Mouse (Mus musculus): ENCODE results near the gene Ctse.
"Not testable (repeated sequence)": the region's sequence is repeated elsewhere in the genome, so short reads cannot be mapped to it uniquely, and the experiment has no call there.

Gene Ctse

DNA sequence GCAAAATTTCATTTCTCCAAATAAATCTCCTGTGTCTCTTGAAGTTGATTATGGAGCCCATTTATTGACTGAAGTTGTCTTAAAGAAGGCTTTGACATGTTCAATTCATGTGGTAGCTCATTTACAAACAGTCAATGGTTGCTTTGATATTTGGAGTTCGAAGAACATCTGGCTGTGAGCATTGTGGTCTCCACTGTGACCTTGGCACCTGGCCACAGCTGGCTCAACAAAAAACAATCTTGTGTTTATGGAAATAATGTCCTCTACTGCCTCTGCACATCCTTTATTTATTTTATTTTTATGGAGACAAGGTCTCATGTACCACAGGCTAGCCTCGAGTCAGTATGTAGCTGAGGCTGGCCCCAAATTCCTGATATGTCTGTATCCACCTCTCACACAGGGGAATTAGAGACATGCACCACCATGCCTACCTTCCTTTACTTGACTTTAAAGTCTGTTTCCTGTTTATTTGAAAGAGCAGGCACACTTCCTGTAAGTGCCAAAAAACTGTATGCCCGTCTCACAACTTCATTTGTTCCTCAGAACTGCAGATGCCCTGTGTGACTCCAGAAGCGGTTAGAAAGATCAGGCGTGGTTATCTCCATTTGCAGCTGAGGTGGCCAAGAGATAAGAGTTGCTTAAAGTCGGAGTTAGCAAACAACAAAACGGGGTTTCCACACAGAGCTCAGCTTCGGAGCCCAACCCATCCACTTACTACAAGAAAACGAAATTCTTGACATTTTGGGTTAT lies at the start of gene Ctse:
TSS of gene Ctse (plus strand) at position 516 of the 750 bp plus-strand sequence.
- peak; percentile 72 to 74 for DNase-seq

DNA sequence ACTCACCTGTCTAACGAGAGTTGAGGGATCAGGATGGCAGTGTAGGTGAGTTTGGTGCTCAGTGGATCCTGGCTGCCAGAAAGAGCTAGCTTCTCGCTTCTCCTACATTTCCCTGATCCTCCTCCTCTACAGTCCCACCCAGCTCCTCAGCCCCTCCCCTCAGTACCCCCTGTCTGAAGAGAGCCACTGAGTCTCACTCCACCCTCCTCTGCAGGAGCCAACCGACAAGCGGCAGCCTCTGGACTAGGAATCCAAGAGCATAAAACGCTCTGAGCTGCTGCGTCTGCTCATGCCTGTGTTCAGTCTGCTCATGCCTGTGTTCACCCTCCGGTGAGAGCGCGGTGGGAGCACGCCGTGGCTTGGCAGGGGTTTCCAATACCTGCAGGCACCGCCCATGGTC lies 39.2 kb upstream of the Ctse start, which contains the start of gene Avpr1b:
TSS of gene Avpr1b (plus strand) at position 335 of the 400 bp plus-strand sequence.
- no peak for DNase-seq

DNA sequence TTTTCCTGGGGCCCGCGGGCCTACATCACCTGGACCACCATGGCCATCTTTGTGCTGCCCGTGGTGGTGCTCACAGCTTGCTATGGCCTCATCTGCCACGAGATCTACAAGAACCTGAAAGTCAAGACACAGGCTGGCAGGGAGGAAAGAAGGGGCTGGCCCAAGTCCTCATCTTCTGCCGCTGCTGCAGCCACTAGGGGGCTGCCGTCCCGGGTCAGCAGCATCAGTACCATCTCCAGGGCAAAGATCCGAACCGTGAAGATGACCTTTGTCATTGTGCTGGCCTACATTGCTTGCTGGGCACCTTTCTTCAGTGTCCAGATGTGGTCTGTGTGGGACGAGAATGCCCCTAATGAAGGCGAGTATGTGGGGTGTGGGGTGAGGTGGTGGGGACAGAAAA lies 37.8 kb upstream of the Ctse start:
- peak; percentile 12 to 25 for DNase-seq

GRCm38 (mm10) chr1:131606719-131607118 lies 31.4 kb upstream of the Ctse start:
- DNase-seq: no peak

GRCm38 (mm10) chr1:131612556-131613155 lies 25.4 kb upstream of the Ctse start:
- DNase-seq: peak in 1 of 2 experiments; percentile 13

DNA sequence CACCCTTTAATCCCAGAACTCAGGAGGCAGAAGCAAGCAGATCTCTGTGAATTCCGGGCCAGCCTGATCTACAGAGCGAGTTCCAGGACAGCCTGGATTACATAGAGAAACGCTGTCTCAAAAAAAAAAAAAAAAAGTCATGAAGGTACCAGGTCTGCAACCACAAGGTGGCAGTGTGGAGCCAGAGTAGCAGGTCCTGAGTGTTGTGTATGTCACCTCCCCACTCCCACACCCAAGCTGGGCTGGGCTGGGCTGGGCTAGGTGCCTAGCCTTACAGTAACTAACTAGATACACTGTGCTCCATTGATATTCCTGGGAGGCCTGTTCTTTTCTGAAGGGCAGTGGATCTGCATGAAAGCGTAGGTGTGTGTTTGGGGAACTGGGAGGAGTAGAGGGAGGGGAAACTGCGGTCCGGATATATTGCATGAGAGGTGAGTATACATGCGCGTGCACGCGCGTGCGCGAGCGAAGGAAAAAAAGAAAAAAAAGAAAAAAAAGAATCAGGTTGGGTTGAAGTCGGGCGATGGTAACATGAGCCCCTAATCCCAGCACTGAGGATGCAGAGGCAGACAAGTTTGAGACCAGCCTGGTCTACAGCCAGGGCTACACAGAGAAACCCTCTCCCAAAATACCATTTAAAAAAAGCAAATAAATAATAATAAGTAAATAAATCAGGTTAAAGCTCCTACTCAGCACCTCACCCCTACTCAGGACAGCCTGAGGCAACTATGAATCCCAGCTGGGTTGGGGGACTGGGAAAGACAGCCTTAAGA lies 24.6 kb upstream of the Ctse start:
- DNase-seq: peak; percentile 86 to 88

GRCm38 (mm10) chr1:131614641-131615040 lies 23.5 kb upstream of the Ctse start:
- DNase-seq: no peak

GRCm38 (mm10) chr1:131616131-131616530 lies 22.0 kb upstream of the Ctse start:
- DNase-seq: no peak

DNA sequence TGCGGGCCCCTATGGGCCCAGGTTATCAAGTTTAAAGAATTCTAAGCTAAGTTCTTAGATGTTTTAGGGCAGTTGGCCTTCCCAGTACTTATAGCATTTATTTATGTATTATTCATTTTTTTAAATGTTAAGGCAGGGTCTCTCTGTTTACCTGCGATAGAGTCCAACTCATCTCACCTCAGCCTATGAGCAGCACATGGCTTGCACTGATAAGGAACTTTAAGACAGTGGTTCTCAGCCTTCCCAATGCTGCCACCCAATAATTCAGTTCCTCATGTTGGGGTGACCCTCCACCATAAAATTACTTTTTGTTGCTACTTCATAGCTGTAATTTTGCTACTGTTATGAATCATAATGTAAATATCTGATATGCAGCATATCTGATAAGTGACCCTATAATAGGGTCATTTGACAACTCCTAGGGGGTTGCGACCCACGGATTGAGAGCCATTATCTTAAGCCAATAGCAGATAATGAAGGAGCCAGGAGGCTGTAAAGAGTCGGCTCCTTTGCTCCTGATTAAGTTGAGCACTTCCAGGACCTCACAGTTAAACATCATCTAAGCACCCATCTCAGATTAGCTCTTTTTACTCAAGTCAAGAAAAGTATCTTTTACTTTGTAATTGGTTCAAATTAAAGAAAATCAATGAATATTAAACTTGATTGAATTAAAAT lies 21.4 kb upstream of the Ctse start:
- DNase-seq: no peak

DNA sequence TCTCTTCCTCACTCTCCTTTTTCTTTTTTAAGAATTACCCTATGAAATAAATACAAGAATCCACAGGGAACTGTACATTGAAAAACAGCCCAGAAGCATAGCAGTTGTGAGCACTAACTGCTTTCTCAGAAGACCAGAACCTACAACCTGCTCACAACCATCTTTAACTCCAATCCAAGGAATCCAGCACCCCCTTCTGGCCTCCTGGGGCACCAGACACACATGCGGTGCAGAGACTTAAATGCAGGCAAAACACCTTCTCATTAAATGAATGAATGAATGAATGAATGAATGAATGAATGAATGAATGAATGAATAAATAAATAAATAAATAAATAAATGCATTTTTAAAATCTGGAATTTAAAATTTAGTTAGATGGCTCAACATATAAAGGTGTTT lies 19.5 kb upstream of the Ctse start:
- no peak for DNase-seq

DNA sequence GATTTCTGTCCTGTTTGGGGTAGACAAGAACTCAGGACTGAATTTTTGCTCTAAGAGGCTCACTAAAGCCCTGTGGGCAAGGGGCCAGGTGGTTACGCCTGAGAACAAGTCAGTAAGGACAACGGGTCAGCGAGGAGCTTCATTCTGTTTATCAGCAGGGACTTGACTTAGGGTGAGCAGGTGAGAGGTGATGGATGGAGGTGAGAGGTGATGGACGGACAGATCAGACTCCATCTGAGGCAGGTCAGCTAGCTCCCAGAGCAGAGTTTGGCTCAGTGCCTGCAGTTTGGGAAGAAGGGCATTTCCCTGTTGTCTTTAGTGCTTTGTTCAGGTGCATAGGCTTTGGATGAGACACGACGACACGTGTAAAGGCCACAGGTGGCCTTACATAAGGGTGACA lies 18.8 kb upstream of the Ctse start:
- DNase-seq: no peak

GRCm38 (mm10) chr1:131623644-131624043 lies 14.5 kb upstream of the Ctse start:
- no peak for DNase-seq

- DNase-seq: no peak
These were observed 13.8 kb upstream of the Ctse start for GRCm38 (mm10) chr1:131624175-131624835.

DNA sequence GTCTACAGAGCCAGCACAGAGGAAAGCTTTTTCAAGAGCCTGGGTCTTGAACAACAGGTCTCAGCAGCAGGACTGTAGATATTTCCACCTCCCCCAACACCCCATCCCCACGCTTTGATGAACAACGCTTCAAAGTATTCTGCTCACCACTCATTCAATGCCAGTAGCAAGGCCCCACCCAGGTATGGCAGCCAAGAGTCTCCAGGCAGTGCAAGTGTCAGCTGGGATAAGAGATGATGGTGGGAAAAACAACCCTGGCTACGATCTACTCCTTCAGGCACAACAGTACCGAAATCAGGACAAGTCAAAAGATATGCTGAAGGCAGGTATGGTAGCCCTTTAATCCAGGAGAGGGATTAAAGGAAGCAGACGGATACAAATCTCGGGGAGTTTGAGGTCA lies 11.9 kb upstream of the Ctse start:
- no peak for DNase-seq

DNA sequence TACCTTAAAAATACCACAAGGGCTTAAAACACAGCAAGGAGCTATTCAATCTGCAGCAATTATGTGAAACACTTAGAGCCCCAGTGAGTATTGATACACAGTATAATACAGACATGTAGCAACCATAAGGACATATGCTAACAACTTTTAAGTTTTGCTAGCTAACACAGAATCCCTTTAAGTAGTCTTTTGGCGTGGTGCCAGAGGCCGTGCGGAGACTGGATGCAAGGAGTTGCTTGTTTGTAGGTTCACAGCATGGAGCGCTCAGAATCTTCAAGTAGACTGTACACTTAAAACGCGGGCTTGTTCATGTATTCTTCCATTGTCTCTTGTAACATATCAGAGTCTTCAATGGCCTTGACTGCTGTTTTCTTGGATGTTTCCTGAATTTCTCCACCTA lies 5.9 kb upstream of the Ctse start:
- not testable (repeated sequence) for DNase-seq

- no peak for DNase-seq
These were observed 3.6 kb upstream of the Ctse start for GRCm38 (mm10) chr1:131634495-131634894.

DNA sequence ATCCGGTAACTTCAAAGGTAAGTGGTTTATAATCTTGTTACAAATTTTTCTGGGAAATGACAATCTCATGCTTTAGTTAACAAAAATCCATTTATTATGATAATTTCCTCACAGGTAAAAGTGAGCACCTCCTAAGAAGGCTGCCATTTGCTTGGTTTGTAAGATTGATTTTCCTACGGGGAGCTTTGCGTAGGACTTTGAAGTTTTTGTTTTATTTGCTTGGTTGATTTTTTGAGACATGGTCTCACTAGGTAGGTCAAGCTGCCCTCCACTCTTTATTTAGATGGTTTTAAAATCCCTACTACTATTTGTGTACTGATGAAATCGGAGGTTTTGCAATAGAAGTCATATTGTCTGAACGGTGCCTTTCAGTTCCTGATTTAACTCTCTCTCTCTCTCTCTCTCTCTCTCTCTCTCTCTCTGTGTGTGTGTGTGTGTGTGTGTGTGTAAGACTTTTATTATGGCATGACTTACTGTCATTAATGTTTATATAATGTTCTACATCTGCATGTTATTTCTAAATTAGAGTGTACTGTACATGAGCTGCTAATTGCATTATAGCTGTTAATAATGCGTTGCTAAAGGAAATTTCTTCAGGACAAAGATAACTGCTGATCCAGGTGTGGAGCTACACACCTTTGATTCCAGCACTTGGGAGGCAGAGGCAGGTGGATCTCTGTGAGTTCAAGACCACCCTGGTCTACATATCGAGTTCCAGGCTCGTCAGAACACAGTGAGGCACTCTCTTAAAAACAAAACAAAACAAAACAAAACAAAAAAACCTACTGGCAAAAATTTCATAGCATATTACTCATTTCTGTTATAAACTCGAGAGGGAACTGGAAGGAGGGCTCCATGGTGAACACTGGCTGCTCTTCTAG lies 675 bp downstream of the Ctse start:
- peak; percentile 47 to 51 for DNase-seq

- no peak for DNase-seq
These were observed 2.0 kb downstream of the Ctse start for GRCm38 (mm10) chr1:131640062-131640461.

DNA sequence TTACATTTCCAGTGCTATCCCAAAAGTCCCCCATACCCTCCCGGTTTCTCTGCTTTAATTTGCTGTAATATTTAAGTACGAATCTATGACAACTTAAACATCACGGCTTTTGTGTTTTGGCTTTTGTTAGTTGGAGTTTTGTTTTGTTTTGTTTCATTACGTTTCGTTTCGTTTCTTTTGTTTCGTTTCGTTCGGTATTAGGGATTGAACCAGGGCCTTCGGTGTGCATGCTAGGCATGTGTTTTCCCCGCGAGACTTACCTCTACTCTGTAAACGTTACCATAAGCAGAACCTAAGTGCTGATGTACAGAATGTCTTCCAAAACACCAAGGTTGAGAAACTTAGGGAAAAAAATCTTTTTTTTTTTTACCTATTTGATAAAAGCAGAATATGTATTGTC lies 3.5 kb downstream of the Ctse start:
- DNase-seq: no peak

DNA sequence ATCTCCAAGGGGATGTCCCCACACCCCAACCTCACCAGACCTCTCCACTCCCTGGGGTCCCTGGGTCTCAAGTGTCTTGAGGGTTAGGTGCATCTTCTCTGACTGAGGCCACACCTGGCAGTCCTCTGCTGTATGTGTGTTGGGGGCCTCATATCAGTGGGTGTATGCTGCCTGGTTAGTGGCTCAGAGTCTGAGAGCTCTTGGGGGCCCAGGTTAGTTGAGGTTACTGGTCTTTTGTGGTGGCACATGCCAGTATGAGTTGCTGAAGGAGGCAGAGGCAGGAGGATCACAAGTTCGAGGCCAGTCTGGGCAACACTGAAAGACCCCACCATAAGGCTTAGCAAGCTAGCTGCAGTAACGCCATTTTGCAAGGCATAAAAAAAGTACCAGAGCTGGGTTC lies 4.1 kb downstream of the Ctse start:
- no peak for DNase-seq

GRCm38 (mm10) chr1:131652670-131653443 lies 14.8 kb downstream of the Ctse start:
- DNase-seq: peak; percentile 47 to 50
